Mouse (Mus musculus) liver, postnatal 0 days (tissue): Measurements from ENCODE around the gene Fabp6.

Source experiments
- CTCF ChIP-seq: sonication (generic); IDR thresholded peaks from 2 replicates; pipeline ENCODE4 v1.5.1; 2016; ENCODE audit warnings: antibody characterized with exemption, low read depth
- EP300 ChIP-seq: IDR thresholded peaks from 2 replicates; pipeline ENCODE4 v1.6.1; 2016; ENCODE audit warnings: antibody characterized with exemption, low read depth, mild to moderate bottlenecking

GRCm38 (mm10) chr11:43636761-43637160 lies 35.4 kb upstream of the Fabp6 start:
- no peak for TF ChIP-seq CTCF
- no peak for TF ChIP-seq EP300
